Mouse (Mus musculus) small intestine, adult 2 months (tissue): ENCODE measurements at regions not wholly inside any gene's neighbourhood (a gene's known extent, or its start where the extent isn't known, plus 50 kb on each side); places are given as distances from the start of the nearest gene placed in this dataset.

Source experiments
- CTCF ChIP-seq: fragments of 200-500 bp; IDR thresholded peaks from 2 replicates; pipeline ENCODE4 v1.5.1; 2012; ENCODE audit warnings: low read depth, mild to moderate bottlenecking, control low read depth, inconsistent platforms, low read length, moderate library complexity, mixed read lengths; ENCODE audit not compliant: insufficient replicate concordance, insufficient read length; ENCODE audit errors: extremely low read depth
- POLR2A ChIP-seq: fragments of 200-500 bp; IDR thresholded peaks from 2 replicates; pipeline ENCODE4 v1.6.1; 2012; ENCODE audit warnings: low read depth, mild to moderate bottlenecking, control low read depth, inconsistent platforms, low read length, moderate library complexity

DNA sequence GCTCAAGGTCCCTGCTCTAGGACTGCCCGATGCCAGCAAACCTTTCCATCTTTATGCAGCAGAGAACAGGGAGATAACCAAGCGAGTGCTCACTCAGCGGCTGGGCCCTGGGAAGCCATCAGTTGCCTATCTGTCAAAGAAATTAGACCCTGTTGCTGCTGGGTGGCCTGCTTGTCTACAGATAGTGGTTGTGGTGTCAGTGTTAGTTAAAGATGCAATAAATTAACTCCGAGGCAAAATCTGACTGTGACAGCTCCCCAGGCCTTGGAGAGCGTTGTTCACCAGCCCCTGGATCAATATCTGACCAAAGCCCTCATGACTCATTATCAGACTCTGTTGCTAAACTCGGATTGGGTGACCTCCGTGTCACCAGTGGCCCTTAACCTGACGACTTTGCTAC is 83.0 kb upstream of the Btg3 start:
- no peak for TF ChIP-seq CTCF
- TF ChIP-seq POLR2A, result no peak
